ENCODE assay signal across 8 mouse cellular contexts in genomic region chr17:46297364-46298219, GRCm38 (mm10). TPM values are rescaled to one million over a fixed set of nuclear protein-coding genes. Genes with fewer than 3 reads are reported as not detected.
DNase-seq lines count a peak whose midpoint lies in the region; ATAC-seq and TF ChIP-seq lines count a peak whose summit lies in the region.

Gene Dlk2 (plus strand): TSS chr17:46297421.

- H3K4me1 ChIP-seq in kidney, adult 2 months (ENCODE audit: control insufficient read depth, insufficient read depth, low read length), result 0 out of 2 replicates have a peak, but pooled peaks cover 3% of the 10 kb centered on the region
- H3K4me1 ChIP-seq in embryonic fibroblast, embryonic 13.5 days (ENCODE audit: control insufficient read depth, insufficient read depth, low read length), result no peaks in the 10 kb centered on the region
- H3K4me1 ChIP-seq in intestine, postnatal 0 days (replicated peaks; ENCODE audit: control insufficient read depth, insufficient read depth, low read length), result peaks cover 3% of the 10 kb centered on the region; the same call in 1 of the 2 replicates
- peaks cover 18% of the 10 kb centered on the region for H3K4me1 ChIP-seq in stomach, embryonic 15.5 days

- H3K4me2 ChIP-seq in intestine, postnatal 0 days (replicated peaks; ENCODE audit: low read depth), result peak within 1 kb of the TSS; percentile 99
- H3K4me2 ChIP-seq in stomach, embryonic 15.5 days, result peak within 1 kb of the TSS; percentile 100

- H3K36me3 ChIP-seq in kidney, adult 2 months (ENCODE audit: control insufficient read depth, insufficient read depth, low read length), result no peaks in the 10 kb centered on the region
- H3K36me3 ChIP-seq in intestine, postnatal 0 days (ENCODE audit: control insufficient read depth, insufficient read depth), result no peaks in the 10 kb centered on the region
- H3K36me3 ChIP-seq in stomach, embryonic 15.5 days, result no peaks in the 10 kb centered on the region

- no peaks in the 10 kb centered on the region for H3K9me3 ChIP-seq in intestine, postnatal 0 days (ENCODE audit: control insufficient read depth)
- no peaks in the 10 kb centered on the region for H3K9me3 ChIP-seq in stomach, embryonic 15.5 days

- WGBS in kidney, adult 2 months, result 1% methylated on average over 81 of the region's 86 CpGs
- under 1% methylated on average over 67 of the region's 86 CpGs for WGBS in intestine, postnatal 0 days
- under 1% methylated on average over 75 of the region's 86 CpGs for WGBS in stomach, embryonic 15.5 days

- H3K27ac ChIP-seq in kidney, adult 2 months (ENCODE audit: insufficient read depth, low read depth, low read length), result no peak within 1 kb of the TSS
- H3K27ac ChIP-seq in embryonic fibroblast, embryonic 13.5 days (ENCODE audit: insufficient read depth, low read length), result no peak within 1 kb of the TSS
- no peak within 1 kb of the TSS for H3K27ac ChIP-seq in intestine, postnatal 0 days (ENCODE audit: low read depth, low read length)
- H3K27ac ChIP-seq in stomach, embryonic 15.5 days, result no peak within 1 kb of the TSS

- no peak for DNase-seq in kidney, adult 2 months
- DNase-seq in kidney, adult 11 months, result no peak
- DNase-seq in MN1 (ENCODE audit: low spot score), result peak; percentile 39
- DNase-seq in spleen, postnatal 36 days (ENCODE audit: low spot score in 2 of 2), result no peak

- no peak for TF ChIP-seq CTCF in kidney, adult 2 months (conservative IDR thresholded peaks at IDR 0.05; ENCODE audit: insufficient read depth, insufficient read length, low read depth, low read length)
- TF ChIP-seq CTCF in embryonic fibroblast, embryonic 13.5 days (IDR thresholded peaks at IDR 0.05; ENCODE audit: borderline replicate concordance, insufficient read depth, low read length), result no peak
- TF ChIP-seq CTCF in intestine, postnatal 0 days (IDR thresholded peaks at IDR 0.05; ENCODE audit: low read depth), result no peak

- H3K9ac ChIP-seq in intestine, postnatal 0 days (ENCODE audit: low read depth, low read length), result peak within 1 kb of the TSS; percentile 46; the same call in 1 of the 2 replicates
- H3K9ac ChIP-seq in stomach, embryonic 15.5 days, result peak within 1 kb of the TSS; percentile 41

- TF ChIP-seq POLR2A in kidney, adult 2 months (IDR thresholded peaks at IDR 0.05; ENCODE audit: low read depth, low read length), result no peak
- TF ChIP-seq POLR2A in embryonic fibroblast, embryonic 13.5 days (IDR thresholded peaks at IDR 0.05; ENCODE audit: low read depth, low read length), result no peak

- no peak for ATAC-seq in intestine, postnatal 0 days
- ATAC-seq in megakaryocyte, adult 5-6 weeks (ENCODE audit: poor library complexity, severe bottlenecking), result 0 out of 2 replicates have a peak, but pooled peaks have one; percentile 23
- ATAC-seq in stomach, embryonic 15.5 days (ENCODE audit: insufficient read depth, low FRiP score, low read depth), result no peak

- no peaks in the 10 kb centered on the region for H3K27me3 ChIP-seq in kidney, adult 2 months (replicated peaks; ENCODE audit: control insufficient read depth, insufficient read depth, low read length)
- peaks cover 41% of the 10 kb centered on the region for H3K27me3 ChIP-seq in intestine, postnatal 0 days (replicated peaks; ENCODE audit: control insufficient read depth, insufficient read depth, low read length)
- H3K27me3 ChIP-seq in stomach, embryonic 15.5 days (replicated peaks), result peaks cover 45% of the 10 kb centered on the region

- peak within 1 kb of the TSS; percentile 42 for H3K4me3 ChIP-seq in kidney, adult 2 months (ENCODE audit: insufficient read depth, low read depth, low read length)
- peak within 1 kb of the TSS; percentile 39 for H3K4me3 ChIP-seq in embryonic fibroblast, embryonic 13.5 days (ENCODE audit: insufficient read depth, low read length)
- peak within 1 kb of the TSS; percentile 59 for H3K4me3 ChIP-seq in intestine, postnatal 0 days (ENCODE audit: low read depth, low read length)
- peak within 1 kb of the TSS; percentile 59 for H3K4me3 ChIP-seq in stomach, embryonic 15.5 days (replicated peaks)

RNA-seq across cellular contexts. Expression of gene Dlk2, which starts in this region (rescaled TPM):
- 0.61 and 1.1 TPM in 2 replicates for polyA plus RNA-seq in kidney, adult 2 months (2012; rRNA removed)
- 2.6 and 3.3 TPM in 2 replicates for polyA plus RNA-seq in embryonic fibroblast, embryonic 13.5 days (2011; ENCODE audit: insufficient read length, low read depth, missing spikeins)
- polyA plus RNA-seq in intestine, postnatal 0 days (2015; fragmentation: Nextera tagmentation; extraction: Ambion mirVana), result 0.33 and 0.42 TPM in 2 replicates
- total RNA-seq in megakaryocyte, adult 5-6 weeks (2015), result not detected in 2 replicates
- not detected in 2 replicates for total RNA-seq in megakaryocyte, adult 5-6 weeks (2017)
- 4.5 and 5.7 TPM in 2 replicates for polyA plus RNA-seq in stomach, embryonic 15.5 days (2015; fragmentation: Nextera tagmentation; extraction: Ambion mirVana)

Comparison
In these comparisons a context has a peak if more than half of its experiments do, and no peak if none do; other contexts are left out.
1. Peak in ATAC-seq in megakaryocyte, adult 5-6 weeks; RNA of the gene not detected or under 1 TPM.